Mouse (Mus musculus) thymus, postnatal 36 days (tissue): ENCODE measurements around the gene Wdr81.
A peak's percentile ranks its signal among the peaks of the same experiment; 100 is the strongest.
"Not testable (repeated sequence)": the region's sequence is repeated elsewhere in the genome, so short reads cannot be mapped to it uniquely, and the experiment has no call there.

Experiments used
- DNase-seq, 2 experiments: peaks; one replicate each; pipeline ENCODE4 v3.0.0; 2022; ENCODE audit warnings: mixed read lengths in 2 of 2

Gene Wdr81

GRCm38 (mm10) chr11:75460103-75460843 is 5.8 kb upstream of the Wdr81 start:
- peak; percentile 80 to 89 for DNase-seq

DNA sequence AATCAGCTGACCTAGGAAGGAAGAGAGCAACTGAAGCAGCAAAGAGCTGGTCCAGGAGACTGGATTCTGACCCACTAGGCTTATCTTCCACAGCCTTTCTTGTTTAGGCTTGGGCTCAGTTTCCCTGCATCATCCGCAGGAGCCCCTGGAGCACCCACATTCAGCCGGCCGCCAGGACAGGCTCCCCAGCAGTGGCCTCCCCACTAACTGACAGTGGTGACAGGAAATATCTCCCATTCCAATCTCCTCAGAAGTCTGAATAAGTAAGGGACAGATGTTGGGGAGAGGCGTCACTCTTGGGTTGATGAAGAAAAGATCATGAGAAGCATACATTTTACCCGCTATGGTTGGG is 5.2 kb upstream of the Wdr81 start:
- DNase-seq: no peak

GRCm38 (mm10) chr11:75459141-75459711 is 4.7 kb upstream of the Wdr81 start:
- no peak for DNase-seq

DNA sequence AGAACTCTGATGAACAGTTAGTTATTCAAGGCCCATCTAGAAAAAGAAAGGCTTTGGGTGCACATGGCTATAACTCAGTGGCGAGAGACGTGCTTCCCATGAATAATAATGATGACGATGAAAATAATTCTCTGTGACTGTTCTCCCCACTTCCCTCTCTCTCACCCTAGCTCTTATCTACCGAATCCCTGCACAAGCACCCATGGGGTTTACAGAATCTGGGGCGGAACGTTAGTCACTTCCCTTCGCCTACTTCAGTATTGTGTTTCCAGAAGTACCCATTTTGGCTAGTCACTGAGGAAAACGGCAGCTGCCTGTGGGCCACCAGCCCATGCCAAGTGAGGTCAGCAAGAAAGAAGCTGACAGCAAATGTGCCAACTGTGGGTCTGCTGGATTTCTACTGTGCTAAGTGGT is 4.1 kb upstream of the Wdr81 start:
- DNase-seq: no peak

DNA sequence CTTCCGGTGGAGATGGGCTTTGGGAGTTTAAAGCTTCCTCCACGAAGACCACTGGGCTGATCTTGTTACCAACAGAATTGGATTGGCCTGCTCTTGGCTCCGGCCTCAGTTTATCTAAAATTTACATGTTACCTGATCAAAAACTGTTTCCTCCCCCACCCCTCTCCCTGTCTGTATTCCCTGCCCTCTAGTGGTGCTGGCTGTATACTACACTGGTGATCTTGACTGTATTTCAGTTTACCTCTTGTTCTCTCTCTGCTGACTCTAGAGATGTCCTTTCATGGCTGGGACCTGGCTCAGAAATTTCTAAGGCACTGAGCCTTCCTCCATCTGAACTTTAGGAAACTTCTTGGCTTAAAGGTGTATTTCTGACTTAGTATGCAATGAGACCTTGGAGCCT is 3.7 kb upstream of the Wdr81 start:
- DNase-seq: peak; percentile 42 to 52

- peak in 1 of 2 experiments; percentile 45 for DNase-seq
These were observed 1.9 kb upstream of the Wdr81 start for GRCm38 (mm10) chr11:75456440-75456871.

DNA sequence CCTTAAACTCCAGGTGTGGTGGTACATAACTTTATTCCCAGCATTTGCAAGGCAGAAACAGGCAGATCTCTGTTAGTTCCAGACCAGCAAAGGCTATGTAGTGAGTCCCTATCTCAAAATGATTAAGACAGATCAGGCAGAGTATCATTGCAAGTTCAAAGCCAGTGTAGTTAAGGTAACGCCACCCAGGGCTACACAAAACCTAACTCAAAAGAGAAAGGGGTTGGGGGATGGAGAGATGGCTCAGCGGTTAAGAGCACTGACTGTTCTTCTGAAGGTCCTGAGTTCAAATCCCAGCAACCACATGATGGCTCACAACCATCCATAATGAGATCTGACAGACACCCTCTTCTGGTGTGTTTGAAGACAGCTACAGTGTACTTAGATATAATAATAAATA is 1.5 kb upstream of the Wdr81 start:
- DNase-seq: not testable (repeated sequence)

DNA sequence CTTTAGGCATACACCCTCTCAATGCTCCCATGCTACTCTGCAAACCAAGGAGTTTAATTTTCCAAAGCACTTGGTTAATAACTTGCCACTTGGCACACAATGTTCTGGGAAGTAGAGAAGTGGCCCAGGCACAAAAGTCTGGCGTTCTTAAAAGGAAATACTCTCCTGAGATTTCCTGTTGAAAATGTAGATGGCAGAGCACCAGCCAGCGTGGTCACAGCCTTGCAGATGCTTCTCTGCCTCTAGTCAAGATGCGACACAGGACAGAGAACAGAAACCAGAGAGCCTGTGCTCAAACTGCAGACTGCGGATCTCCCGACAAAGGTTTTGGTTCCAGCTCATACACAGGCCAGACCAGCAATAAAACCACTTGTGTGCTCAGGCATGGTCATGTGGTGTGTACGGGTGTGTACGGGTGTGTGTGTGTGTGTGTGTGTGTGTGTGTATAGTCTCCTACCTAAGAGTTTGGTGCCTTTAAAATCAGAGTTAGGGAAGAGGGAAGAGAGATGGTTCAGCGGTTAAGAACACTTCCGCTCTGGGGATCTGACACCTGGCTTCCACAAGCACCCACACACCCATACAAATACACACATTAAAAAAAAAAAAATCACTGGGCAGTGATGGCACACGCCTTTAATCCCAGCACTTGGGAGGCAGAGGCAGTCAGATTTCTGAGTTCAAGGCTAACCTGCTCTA is 672 bp upstream of the Wdr81 start:
- DNase-seq: no peak

- DNase-seq: no peak
These were observed 1.5 kb downstream of the Wdr81 start for GRCm38 (mm10) chr11:75452812-75453557.

DNA sequence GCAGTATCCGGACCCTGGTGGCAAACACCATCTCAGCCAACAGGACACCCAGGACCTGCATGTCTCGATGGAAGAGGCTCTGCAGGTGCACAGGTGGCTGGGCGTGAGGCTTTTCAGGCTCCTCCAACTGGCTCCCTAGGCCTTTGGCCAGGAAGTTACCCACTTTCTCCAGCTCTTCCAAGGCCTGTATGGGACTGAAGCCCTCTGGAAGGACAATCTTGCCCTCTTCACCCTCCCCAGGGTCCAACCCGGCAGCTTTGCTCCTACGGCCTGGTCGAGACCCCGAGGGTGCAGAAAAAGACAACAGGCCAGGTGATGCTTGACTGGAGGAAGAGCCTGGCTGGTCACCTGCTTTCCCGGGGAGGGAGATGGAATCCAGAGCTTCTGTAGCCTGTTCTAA is 2.4 kb downstream of the Wdr81 start:
- no peak for DNase-seq

- DNase-seq: no peak
These were observed 3.6 kb downstream of the Wdr81 start for GRCm38 (mm10) chr11:75450936-75451335.

- DNase-seq: no peak
These were observed 4.1 kb downstream of the Wdr81 start for GRCm38 (mm10) chr11:75450304-75450908.

DNA sequence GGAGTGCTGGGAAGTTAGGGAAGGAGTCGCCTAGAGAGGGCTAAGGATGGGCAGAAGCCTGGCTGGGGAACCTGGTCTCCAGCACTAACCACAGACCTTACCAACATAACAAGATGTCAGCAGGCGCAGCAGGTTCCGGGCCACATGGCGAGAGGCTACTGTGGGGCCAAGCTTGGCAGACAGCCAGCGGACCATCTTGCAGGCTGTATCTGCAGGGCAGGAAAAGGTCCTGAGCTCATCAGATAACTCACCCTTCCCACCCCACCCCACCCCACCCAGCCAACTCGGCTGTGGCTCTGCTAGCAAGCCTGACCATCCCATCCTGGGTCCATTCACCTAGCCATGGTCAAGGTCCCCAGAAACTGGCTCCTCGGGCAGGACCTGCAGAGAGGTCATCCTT is 4.8 kb downstream of the Wdr81 start:
- no peak for DNase-seq

GRCm38 (mm10) chr11:75448575-75448974 is 5.9 kb downstream of the Wdr81 start:
- no peak for DNase-seq

DNA sequence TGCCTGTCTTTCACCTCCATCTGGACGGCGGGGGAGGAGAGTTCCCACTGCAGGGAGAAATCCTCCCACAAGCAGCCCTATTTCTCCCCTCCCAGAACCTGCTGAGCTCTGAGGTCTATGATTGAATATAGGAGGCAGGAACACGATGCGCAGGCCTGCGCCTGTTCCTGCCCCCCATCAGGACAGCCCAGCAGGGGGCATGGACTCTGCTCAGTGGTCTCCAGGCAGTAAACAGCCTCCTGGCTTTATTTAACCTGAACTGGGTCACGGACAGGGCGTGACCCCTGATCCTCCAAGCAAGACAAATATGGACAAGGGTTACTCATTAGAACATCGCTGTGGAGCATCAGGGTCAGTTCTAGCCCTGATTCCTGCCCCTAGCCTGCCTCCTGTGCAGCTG is 10.8 kb downstream of the Wdr81 start:
- peak in 1 of 2 experiments; percentile 3 for DNase-seq

DNA sequence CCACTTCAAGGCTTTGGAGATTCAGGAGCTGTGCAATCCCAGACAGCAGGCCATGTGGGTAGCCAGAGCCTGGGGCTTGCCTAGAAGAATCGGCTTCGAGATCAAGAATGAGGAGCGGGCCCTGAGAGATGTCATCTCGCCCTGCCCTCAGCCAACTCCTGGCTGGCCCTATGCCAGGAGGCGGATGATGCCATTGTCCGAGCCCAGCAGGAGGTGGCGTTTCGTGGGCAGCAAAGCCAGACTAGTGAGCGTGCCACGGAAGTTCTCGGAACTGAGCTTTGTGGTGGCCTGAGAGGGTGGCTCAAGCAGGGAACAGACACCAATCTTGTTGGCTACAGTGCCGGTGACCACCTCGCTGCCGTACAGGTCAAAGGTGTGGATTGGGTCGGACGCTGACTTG is 12.9 kb downstream of the Wdr81 start:
- DNase-seq: no peak

DNA sequence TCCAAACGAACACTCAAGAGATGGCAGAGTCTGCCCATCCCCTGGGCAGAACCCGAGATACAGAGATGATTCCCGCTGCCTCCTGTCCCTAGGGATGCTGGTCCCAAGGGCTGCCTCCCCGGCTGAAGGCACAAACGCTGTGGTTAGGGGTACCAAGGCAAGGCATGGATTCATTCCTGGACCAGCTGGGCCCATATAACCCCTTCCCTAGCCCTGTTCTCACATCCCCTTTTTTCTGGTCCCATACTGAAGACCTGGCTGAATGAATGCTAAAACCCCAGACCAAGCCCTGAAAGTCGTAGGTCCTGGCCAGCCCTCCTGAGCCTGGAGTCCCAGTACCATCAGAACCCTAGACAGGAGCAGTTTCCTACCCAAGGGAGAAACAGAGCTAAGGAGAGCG is 13.5 kb downstream of the Wdr81 start:
- no peak for DNase-seq

DNA sequence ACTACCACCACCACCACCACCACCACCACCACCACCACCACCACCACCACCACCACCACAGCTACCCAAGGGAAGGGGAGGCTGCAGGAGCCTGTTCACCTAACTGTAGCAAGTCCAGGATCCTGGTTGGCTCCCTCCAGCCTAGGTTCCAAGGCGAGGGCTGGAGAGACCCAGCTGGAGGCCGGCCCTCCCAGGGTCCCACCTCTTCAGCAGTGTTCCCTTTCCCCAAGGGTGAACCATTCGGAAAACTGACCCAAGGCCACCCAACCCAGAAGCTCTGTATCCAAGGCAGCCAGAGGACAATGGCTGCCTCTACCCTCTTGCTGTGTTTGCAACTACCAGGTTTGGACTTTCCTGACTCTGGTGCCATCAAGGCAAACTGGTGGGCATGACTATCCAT is 14.6 kb downstream of the Wdr81 start:
- DNase-seq: no peak

DNA sequence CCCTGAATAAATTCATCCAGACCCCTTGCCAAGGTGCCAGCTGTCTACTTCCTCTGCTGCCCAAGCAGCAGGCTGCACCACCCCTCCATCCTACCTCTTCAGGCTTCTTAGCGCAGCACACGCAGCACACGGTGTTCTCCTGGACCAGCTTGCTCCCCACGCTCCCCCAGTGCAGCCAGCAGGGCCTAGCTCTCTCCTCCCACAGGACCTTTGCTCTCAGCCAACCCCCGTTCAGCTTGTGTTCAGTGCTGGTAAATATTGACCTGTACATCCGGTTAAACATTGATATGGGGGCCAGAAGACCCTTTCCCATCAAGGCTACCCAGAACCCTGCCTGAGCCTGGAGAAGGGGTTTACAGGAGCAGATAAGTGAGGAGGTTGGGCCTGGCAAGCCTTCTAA is 15.2 kb downstream of the Wdr81 start, which contains the start of gene Serpinf2:
TSS of gene Serpinf2 (minus strand) at position 229 of the 400 bp plus-strand sequence.
- peak in 1 of 2 experiments; percentile 2 for DNase-seq

GRCm38 (mm10) chr11:75438804-75439203 is 15.7 kb downstream of the Wdr81 start:
- DNase-seq: no peak

DNA sequence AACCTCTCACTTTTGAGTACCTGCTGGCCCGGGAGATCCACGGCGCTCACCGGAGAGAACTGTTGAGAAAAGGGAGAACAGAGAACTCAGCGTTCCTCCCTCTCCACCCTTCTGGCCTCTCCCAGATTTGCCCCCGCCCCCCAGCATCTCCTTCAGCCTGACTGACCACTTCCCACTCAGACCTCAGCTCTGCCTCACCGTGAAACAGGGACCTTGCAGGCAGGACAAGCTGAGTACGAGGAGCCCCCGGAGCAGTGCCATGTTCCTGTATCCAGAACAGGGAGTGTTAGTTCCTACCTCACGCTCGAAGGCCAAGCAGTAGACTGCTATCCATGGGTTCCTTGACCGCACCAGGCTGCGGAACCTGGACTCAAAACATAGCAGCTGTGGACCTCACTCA is 16.3 kb downstream of the Wdr81 start:
- peak in 1 of 2 experiments; percentile 6 for DNase-seq

GRCm38 (mm10) chr11:75434138-75434537 is 20.4 kb downstream of the Wdr81 start:
- DNase-seq: no peak

DNA sequence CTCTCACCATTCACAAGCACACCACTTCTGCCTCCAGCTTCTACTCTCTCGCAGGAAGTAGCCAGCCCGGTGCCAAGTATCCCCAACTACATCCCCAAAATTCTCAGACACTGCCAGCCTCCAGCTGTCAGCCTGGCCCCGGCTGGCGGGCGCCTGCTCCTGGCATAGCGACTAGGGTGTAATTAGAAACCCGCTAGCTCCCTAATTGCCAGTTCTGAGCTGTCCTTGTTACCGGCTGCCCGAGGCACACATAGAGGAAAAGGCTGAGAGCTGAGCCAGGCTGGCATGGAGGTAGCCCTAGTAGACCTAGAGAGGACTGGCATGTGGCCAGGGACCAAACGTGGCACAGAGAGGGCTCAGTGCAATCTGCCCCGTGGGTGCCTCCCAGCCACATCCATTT is 23.2 kb downstream of the Wdr81 start:
- no peak for DNase-seq
